Mouse (Mus musculus): ENCODE measurements around the gene AW011738.

The AW011738 gene

GRCm38 (mm10) chr4:156200623-156201475 is 2.3 kb upstream of the AW011738 start, which contains the start of gene Isg15:
Isg15 (minus strand) TSS chr4:156200818.
- DNase-seq (ENCODE audit: low spot score) = no peak

DNA sequence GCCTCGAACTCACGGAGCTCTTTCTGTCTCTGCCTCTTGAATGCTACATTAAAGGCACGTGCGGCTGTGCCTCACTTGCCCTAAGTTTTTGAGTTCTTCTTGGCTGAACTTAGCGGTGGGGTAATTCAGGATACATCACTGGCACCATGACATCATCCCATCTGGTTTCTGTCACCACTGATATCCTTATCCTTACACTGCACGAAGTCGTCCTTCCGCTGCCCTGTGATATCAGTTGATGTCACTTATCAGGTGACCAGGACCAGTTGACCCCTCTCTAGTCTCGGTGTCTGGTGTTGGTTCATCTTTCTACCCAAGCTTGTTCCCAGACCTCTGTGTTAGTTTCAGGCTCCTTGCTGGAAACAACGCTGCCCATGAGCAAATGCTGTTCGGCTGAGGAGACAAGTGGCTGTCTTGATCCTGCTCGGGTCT is 626 bp upstream of the AW011738 start:
- DNase-seq (ENCODE audit: low spot score) = no peak

DNA sequence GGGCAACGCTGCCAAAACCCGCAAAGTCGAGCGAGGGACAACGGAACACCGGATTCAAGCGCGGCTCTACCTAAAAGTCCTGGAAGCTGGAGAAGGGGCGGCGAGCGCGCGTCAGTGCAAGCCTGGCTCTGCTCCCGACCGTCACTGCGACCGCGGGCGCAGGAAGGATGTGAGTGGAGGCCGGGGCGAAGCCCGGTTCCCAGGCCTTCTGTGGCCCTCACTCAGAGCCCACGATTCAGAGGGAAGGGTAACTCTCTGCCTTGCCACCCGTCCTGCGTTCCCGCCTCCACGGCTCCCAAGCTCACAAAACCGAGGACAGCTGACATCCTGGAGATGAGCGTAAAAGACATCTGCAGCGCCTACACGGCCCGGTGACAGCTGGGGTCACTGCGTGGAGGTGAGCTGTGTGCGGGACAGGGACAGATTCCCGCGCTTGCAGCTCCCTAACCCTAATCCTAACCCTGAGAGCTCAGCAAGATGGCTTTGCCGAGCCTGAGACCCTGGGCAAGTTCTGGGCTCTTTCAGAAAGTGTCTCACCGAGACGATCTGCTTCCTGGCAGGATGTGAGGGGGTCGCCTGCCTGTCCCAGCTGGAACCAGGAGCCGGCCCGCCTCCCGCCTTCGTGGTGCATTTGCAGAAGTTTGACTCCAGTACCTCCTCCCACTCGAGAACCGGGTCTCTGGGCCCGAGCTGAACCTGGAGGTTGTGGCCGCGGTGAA is 468 bp downstream of the AW011738 start:
- no peak for DNase-seq (ENCODE audit: low spot score)

- no peak for DNase-seq (ENCODE audit: low spot score)
Observed at GRCm38 (mm10) chr4:156208872-156209271, 5.8 kb downstream of the AW011738 start.

- no peak for DNase-seq (ENCODE audit: low spot score)
Observed at GRCm38 (mm10) chr4:156209963-156210635, 7.0 kb downstream of the AW011738 start.

GRCm38 (mm10) chr4:156213134-156213533 is 10.0 kb downstream of the AW011738 start:
- DNase-seq (ENCODE audit: low spot score) = no peak

DNA sequence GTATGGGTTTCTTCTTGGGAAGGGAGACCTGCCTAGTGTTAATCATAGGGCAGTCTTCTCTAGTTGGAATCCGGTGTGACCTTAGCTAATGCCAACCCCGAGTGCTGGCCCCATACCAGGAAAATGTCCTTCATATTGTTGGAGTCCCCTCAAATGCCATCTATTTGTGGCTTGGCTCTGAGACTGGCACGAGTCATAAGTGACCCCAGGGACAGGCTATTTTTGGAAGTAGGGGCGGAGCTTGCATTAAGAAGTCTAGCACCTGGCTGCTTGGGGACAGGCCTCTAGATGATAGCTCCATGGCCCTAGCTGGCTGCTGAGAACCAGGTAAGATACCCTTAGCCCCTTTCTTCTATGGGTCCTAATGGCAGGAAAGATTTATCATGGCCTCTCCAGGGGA is 12.5 kb downstream of the AW011738 start, which contains the start of gene Perm1:
Perm1 (plus strand) TSS at position 220 of the 400 bp plus-strand sequence.
- DNase-seq (ENCODE audit: low spot score) = no peak

GRCm38 (mm10) chr4:156216196-156216595 is 13.1 kb downstream of the AW011738 start:
- DNase-seq (ENCODE audit: low spot score) = no peak

DNA sequence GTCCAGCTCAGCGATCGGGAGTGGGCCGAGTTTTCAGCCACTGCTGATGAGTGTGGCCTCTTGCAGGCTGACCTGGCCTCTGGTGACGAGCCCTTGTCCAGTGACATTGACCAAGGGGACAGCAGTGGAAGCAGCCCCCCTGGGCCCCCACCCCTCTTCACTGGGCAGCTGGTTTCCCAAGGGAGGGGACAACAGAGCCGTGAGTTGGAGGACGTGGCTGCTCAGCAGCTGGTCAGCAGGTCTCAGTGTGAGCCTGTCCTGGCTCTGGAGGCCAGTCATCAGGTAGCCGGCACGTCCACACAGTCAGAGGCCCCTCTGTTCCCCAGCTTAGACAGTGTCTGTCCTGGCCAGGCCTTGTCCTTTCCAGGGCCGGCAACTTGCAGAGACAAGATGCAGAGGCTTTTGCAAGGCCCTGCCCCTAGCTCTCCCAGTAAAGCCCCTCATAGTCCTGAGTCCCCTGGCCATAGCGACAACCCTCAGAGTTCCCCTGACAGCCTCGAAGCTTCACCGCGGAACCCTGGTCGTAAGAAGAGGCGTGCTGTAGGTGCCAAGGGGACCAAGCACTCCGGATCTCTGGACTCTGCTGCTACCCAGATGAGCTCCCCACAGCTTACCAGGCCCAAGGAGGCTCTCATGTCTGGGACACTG is 14.0 kb downstream of the AW011738 start:
- DNase-seq (ENCODE audit: low spot score) = no peak

GRCm38 (mm10) chr4:156217838-156218237 is 14.7 kb downstream of the AW011738 start:
- DNase-seq (ENCODE audit: low spot score) = no peak

DNA sequence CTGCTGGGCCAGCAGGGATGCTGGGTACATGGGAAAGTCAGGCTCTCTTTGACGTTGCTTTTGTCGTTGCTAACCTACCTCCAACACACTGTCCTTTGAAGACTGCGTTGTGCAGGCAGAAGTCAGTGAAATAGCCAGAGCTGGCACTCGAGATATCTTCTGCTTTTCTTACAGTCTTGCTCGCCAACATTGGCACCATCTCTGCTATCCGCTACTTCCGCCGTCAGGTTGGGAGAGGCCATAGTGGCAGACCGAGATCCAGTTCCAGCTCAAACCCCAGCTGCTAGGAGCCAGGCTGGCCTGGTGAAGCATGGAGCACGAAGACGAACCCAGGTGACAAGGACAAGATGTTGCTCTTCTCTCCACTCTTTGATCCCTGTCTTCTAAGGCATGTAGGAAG is 16.8 kb downstream of the AW011738 start:
- DNase-seq (ENCODE audit: low spot score) = no peak

DNA sequence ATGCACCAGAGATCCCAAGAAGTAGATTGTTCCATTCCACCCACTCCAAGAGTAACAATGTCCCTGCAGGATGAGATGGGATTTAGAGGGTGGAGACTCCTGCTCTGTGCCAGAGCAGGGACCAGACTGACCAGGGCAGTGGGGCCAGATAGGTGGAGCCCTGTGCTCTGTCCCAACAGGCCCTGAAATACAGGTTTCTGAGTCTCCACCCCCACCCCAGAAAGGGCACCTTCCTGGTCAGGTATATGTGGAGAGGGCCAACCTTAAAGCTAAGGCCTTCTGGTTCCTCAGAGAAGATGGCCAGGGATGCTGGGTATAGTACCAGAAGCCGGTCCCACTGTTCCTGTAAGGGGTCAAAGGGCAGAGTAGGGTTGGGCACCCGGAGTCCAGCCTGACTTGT is 21.2 kb downstream of the AW011738 start:
- DNase-seq (ENCODE audit: low spot score) = no peak

DNA sequence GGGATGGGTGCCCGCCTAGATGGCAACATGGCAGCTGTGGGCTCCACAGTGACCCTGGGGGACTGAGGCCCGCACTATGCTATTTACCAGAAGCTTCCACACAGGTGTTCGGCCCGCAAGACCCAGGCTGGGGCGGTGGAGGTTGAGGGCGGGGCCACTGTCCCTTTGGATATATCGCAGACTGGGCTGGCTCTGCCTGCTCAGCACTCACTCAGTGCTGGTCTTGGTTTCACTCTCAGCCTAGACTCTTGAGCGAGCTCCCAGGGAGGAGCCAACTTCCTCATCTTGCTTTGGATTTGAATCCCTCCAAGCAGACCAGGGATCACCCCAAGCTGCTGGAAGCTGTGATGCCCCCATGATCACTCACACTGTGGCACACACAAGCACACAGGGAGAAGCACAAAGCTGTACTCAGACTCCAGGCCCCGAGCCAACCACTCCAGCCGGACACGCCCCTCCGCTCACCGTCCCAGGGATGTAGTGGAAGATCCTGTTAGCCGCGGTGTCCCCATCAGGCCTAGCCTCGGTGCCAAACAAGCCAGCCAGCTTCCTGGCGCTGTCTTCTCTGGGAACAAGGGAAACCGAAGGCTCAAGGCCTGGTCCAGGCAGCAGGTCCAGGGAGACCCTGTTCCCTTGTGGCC is 24.8 kb downstream of the AW011738 start:
- DNase-seq (ENCODE audit: low spot score) = no peak

DNA sequence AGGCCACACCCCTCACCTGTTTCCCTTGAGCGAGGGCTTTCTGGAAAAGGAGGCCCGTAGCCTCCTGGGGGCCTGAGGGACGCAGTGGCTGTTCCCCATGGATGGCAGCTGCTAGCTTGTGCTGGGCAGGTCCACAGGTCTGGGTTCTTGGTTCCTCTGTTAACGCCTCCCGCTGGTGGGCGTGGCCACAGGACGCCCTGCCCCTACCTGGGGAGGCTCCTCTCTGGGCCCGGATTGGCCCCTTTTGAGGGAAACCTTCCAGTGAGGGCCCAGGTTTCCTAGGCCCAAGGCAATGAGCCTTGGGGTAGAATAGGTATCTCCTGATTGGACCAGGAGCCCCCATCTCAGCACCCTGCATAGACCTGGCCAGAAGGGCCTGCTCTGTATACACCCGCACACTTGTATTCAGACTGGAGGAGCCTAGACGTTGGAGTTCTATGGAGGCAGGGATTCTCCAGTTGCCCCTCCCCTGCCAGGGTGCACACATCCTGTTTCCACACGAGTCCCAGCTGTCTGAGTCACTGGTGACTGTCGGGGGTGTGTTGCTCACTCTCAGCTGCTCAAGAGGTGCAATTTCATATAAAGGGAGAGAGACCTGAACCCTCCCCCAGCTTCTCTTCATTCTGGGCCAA is 25.4 kb downstream of the AW011738 start:
- DNase-seq (ENCODE audit: low spot score) = no peak

DNA sequence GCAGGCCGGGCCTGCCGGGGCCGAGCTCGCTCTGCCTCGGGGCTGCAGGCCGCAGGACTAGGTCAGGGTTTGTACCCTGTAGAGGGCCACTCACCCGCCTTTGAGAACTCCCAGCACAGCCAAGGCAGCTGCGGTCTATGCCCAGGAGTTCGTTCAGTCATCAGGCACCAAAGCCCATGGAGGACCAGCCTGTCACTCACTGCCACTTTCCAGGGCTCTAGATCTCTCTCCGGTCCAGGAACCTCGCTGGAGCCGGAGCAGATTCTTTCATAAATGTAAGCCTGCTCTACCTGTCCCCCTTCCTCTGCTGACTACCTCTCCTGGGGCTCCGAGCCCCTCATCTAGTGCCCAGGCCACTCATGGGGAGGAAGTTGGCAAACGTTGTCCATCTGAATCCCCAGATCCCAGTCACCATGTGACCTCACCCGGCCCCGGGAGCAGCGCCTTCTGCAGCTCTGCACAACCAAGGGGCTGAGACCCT is 31.0 kb downstream of the AW011738 start:
- DNase-seq (ENCODE audit: low spot score) = no peak

GRCm38 (mm10) chr4:156234701-156235213 is 31.7 kb downstream of the AW011738 start, which contains the start of gene Plekhn1:
Plekhn1 (minus strand) TSS chr4:156234857.
- DNase-seq (ENCODE audit: low spot score) = peak; percentile 40

DNA sequence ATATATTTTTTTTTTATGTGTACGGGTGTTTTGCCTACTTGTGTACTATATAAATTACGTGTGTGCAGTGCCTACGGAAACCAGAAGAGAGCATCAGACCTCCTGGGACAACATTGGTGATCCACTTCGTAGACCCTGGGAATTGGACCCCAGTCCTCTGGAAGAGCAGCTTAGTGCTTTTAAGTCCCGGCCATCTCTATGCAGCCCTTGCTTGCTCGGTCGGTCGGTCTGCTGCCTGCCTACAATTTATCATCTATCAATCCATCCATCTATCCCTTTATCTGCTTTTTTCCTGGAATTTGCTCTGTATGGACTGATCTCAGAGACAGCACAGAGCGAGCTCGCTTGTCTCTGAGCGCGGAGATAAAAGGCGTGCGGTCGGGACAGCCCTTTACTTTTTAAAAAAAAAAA is 32.3 kb downstream of the AW011738 start:
- DNase-seq (ENCODE audit: low spot score) = no peak

GRCm38 (mm10) chr4:156235808-156236533 is 32.9 kb downstream of the AW011738 start, which contains the start of gene Noc2l:
Noc2l (plus strand) TSS chr4:156236010.
- peak; percentile 66 for DNase-seq (ENCODE audit: low spot score)

GRCm38 (mm10) chr4:156236651-156237447 is 33.7 kb downstream of the AW011738 start:
- DNase-seq (ENCODE audit: low spot score) = no peak

All from ovary, postnatal 10 days (tissue).